ENCODE assay signal across 18 mouse cellular contexts in the genomic region with DNA sequence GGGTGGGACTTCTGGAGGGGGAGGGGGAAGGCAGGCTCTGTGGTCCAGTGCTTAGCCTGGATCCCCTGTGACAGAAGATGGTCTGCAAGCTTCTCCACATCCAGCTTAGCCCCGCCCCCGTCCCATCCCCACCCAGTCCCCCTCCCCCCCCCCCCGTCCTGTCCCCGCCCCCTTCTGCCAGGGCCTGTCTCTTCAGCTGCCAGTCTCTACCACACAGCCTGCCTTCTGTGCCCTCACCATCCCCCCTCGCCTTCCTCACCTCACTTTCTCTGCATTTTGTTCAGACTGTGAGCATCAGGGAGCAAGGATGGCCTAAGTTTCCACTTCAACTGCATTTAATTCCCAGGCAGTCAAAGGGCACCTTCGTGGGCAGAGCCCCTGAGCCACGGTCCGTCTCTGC. TPM values are rescaled to one million over a fixed set of nuclear protein-coding genes. Genes with fewer than 3 reads are reported as not detected.
"Had no signal": no experiment of that assay in that cellular context is flagged by ENCODE, and none has a peak within 500 bp of the region (broad histone marks: within the 10 kb centered on the region; RNA-seq: fewer than 3 reads in every experiment).

No protein-coding gene starts in this region.

- H3K4me2 ChIP-seq: limb, embryonic 12.5 days; limb, embryonic 15.5 days; liver, embryonic 13.5 days; midbrain, embryonic 13.5 days had no signal

- H3K4me3 ChIP-seq: layer of hippocampus, adult 2 months; limb, embryonic 12.5 days; limb, embryonic 15.5 days; liver, embryonic 13.5 days; midbrain, embryonic 13.5 days; myocyte had no signal

- H3K4me1 ChIP-seq: limb, embryonic 15.5 days; liver, embryonic 13.5 days had no signal

- DNase-seq: kidney, adult 2 months; kidney, postnatal 25 days; layer of hippocampus, adult 9-11 months; liver, embryonic 13.5 days; lung, adult 2 months; lung, postnatal 14 days; lung, postnatal 4 days; thymus, adult 18-20 months; thymus, postnatal 36 days had no signal

- H3K36me3 ChIP-seq: limb, embryonic 12.5 days; limb, embryonic 15.5 days; liver, embryonic 13.5 days; midbrain, embryonic 13.5 days had no signal

- H3K9ac ChIP-seq: limb, embryonic 12.5 days; limb, embryonic 15.5 days; liver, embryonic 13.5 days; midbrain, embryonic 13.5 days had no signal

- ATAC-seq: intestine, postnatal 0 days; midbrain, embryonic 13.5 days; midbrain, embryonic 16.5 days had no signal

- H3K9me3 ChIP-seq: limb, embryonic 15.5 days; liver, embryonic 13.5 days; midbrain, embryonic 13.5 days had no signal

- H3K27ac ChIP-seq: kidney, postnatal 0 days; layer of hippocampus, adult 2 months; limb, embryonic 12.5 days; limb, embryonic 15.5 days; liver, embryonic 13.5 days; midbrain, embryonic 13.5 days had no signal

- H3K27me3 ChIP-seq: liver, embryonic 13.5 days; midbrain, embryonic 13.5 days had no signal

RNA-seq across cellular contexts. Expression of a gene that starts 50.8 kb away (rescaled TPM):
- polyA plus RNA-seq: intestine, postnatal 0 days; small intestine, adult 2 months had no signal
